Mouse (Mus musculus): ENCODE measurements around the gene Olfr709-ps1. TPM values are rescaled to one million over a fixed set of nuclear protein-coding genes. Genes with fewer than 3 reads are reported as not detected.

Gene Olfr709-ps1
- polyA plus RNA-seq, 1 experiment from 2014 or later: not detected

DNA sequence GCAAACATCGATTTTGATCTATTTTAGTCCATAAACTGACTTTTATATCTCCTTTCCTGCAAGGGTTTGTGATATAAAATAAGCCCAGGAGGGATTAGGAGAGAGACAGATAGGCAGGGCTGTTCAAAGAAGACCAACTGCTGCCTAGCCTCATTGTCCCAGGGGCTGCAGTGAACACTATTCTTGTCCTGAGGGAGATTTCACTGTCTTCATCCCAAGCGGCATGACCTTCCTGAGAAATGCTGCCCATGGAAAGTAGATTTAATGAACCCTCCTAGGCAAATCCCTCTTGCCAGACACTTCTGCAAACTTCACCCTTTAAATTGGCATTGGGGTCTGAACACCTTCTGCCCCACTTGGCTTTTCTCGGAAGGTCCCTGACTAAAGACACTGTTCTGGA is 55.2 kb downstream of the Olfr709-ps1 start, which contains the start of gene Olfr705:
Gene Olfr705, minus strand, starts transcription at position 101 of the 400 bp plus-strand sequence.
- ATAC-seq (ENCODE audit: low FRiP score, low TSS enrichment): no peak
- no peak within 1 kb of the TSS for H3K4me3 ChIP-seq (ENCODE audit: low read length)
- H3K4me2 ChIP-seq (replicated peaks; ENCODE audit: low read depth, low read length): no peak within 1 kb of the TSS
- no peak within 1 kb of the TSS for H3K9ac ChIP-seq (ENCODE audit: low read depth, low read length)
- 79% methylated on average over 3 of the region's 3 CpGs for WGBS
- no peaks in the 10 kb centered on the region for H3K4me1 ChIP-seq (ENCODE audit: control insufficient read depth, insufficient read depth, low read length)
- H3K36me3 ChIP-seq (ENCODE audit: control insufficient read depth, insufficient read depth, low read length): no peaks in the 10 kb centered on the region
- no peaks in the 10 kb centered on the region for H3K9me3 ChIP-seq (ENCODE audit: control insufficient read depth, low read length)
- no peak within 1 kb of the TSS for H3K27ac ChIP-seq (ENCODE audit: low read depth, low read length)
- no peaks in the 10 kb centered on the region for H3K27me3 ChIP-seq (ENCODE audit: control insufficient read depth, insufficient read depth, low read length)

Other genes starting within 250 kb of the Olfr709-ps1 start
- not detected in 2 replicates for gene Olfr694, start 240.4 kb downstream of the Olfr709-ps1 start, polyA plus RNA-seq (2014; fragmentation: Nextera tagmentation; extraction: Ambion mirVana)
- not detected in 2 replicates for gene Olfr695, start 215.8 kb downstream of the Olfr709-ps1 start, polyA plus RNA-seq (2014; fragmentation: Nextera tagmentation; extraction: Ambion mirVana)
- not detected in 2 replicates for gene Olfr697, start 189.8 kb downstream of the Olfr709-ps1 start, polyA plus RNA-seq (2014; fragmentation: Nextera tagmentation; extraction: Ambion mirVana)
- not detected in 2 replicates for gene Olfr698, start 176.8 kb downstream of the Olfr709-ps1 start, polyA plus RNA-seq (2014; fragmentation: Nextera tagmentation; extraction: Ambion mirVana)
- not detected in 2 replicates for gene Olfr699, start 139.0 kb downstream of the Olfr709-ps1 start, polyA plus RNA-seq (2014; fragmentation: Nextera tagmentation; extraction: Ambion mirVana)
- gene Olfr700, start 123.4 kb downstream of the Olfr709-ps1 start, polyA plus RNA-seq (2014; fragmentation: Nextera tagmentation; extraction: Ambion mirVana): not detected in 2 replicates
- not detected in 2 replicates for gene Olfr701, start 118.1 kb downstream of the Olfr709-ps1 start, polyA plus RNA-seq (2014; fragmentation: Nextera tagmentation; extraction: Ambion mirVana)
- not detected in 2 replicates for gene Olfr702, start 98.3 kb downstream of the Olfr709-ps1 start, polyA plus RNA-seq (2014; fragmentation: Nextera tagmentation; extraction: Ambion mirVana)
- not detected in 2 replicates for gene Olfr703, start 88.9 kb downstream of the Olfr709-ps1 start, polyA plus RNA-seq (2014; fragmentation: Nextera tagmentation; extraction: Ambion mirVana)
- not detected in 2 replicates for gene Olfr704, start 69.0 kb downstream of the Olfr709-ps1 start, polyA plus RNA-seq (2014; fragmentation: Nextera tagmentation; extraction: Ambion mirVana)
- gene Olfr705, start 55.3 kb downstream of the Olfr709-ps1 start, polyA plus RNA-seq (2014; fragmentation: Nextera tagmentation; extraction: Ambion mirVana): not detected in 2 replicates
- not detected in 2 replicates for gene Olfr706, start 44.1 kb downstream of the Olfr709-ps1 start, polyA plus RNA-seq (2014; fragmentation: Nextera tagmentation; extraction: Ambion mirVana)
- gene Olfr707, start 31.0 kb downstream of the Olfr709-ps1 start, polyA plus RNA-seq (2014; fragmentation: Nextera tagmentation; extraction: Ambion mirVana): not detected in 2 replicates
- not detected in 2 replicates for gene Olfr1532-ps1, start 24.2 kb downstream of the Olfr709-ps1 start, polyA plus RNA-seq (2014; fragmentation: Nextera tagmentation; extraction: Ambion mirVana)
- gene Olfr710, start 16.1 kb upstream of the Olfr709-ps1 start, polyA plus RNA-seq (2014; fragmentation: Nextera tagmentation; extraction: Ambion mirVana): not detected in 2 replicates
- not detected in 2 replicates for gene Olfr6, start 31.7 kb upstream of the Olfr709-ps1 start, polyA plus RNA-seq (2014; fragmentation: Nextera tagmentation; extraction: Ambion mirVana)
- not detected in 2 replicates for gene Olfr711, start 43.2 kb upstream of the Olfr709-ps1 start, polyA plus RNA-seq (2014; fragmentation: Nextera tagmentation; extraction: Ambion mirVana)
- not detected in 2 replicates for gene Olfr2, start 73.9 kb upstream of the Olfr709-ps1 start, polyA plus RNA-seq (2014; fragmentation: Nextera tagmentation; extraction: Ambion mirVana)
- gene Olfr713, start 99.0 kb upstream of the Olfr709-ps1 start, polyA plus RNA-seq (2014; fragmentation: Nextera tagmentation; extraction: Ambion mirVana): not detected in 2 replicates
- gene Olfr714, start 138.8 kb upstream of the Olfr709-ps1 start, polyA plus RNA-seq (2014; fragmentation: Nextera tagmentation; extraction: Ambion mirVana): not detected in 2 replicates
- gene Olfr17, start 161.0 kb upstream of the Olfr709-ps1 start, polyA plus RNA-seq (2014; fragmentation: Nextera tagmentation; extraction: Ambion mirVana): not detected in 2 replicates
- not detected in 2 replicates for gene Olfr715b, start 178.2 kb upstream of the Olfr709-ps1 start, polyA plus RNA-seq (2014; fragmentation: Nextera tagmentation; extraction: Ambion mirVana)
- not detected in 2 replicates for gene Olfr715, start 198.9 kb upstream of the Olfr709-ps1 start, polyA plus RNA-seq (2014; fragmentation: Nextera tagmentation; extraction: Ambion mirVana)
- gene Olfr716, start 206.1 kb upstream of the Olfr709-ps1 start, polyA plus RNA-seq (2014; fragmentation: Nextera tagmentation; extraction: Ambion mirVana): not detected in 2 replicates
- gene Nlrp14, start 234.8 kb upstream of the Olfr709-ps1 start, polyA plus RNA-seq (2014; fragmentation: Nextera tagmentation; extraction: Ambion mirVana): not detected in 2 replicates